Comparison of ENCODE assay signal across 9 mouse cellular contexts in genomic region chr16:23550346-23550980, GRCm38 (mm10). TPM values are rescaled to one million over a fixed set of nuclear protein-coding genes. Genes with fewer than 3 reads are reported as not detected.
DNase-seq lines count a peak whose midpoint lies in the region; ATAC-seq and TF ChIP-seq lines count a peak whose summit lies in the region.
"Had no signal": no experiment of that assay in that cellular context is flagged by ENCODE, and none has a peak within 500 bp of the region (broad histone marks: within the 10 kb centered on the region; RNA-seq: fewer than 3 reads in every experiment).

No protein-coding gene starts in this region.

- no peak overlapping the region for H3K27ac ChIP-seq in layer of hippocampus, adult 2 months
- H3K27ac ChIP-seq: heart, embryonic 13.5 days had no signal

- ATAC-seq in CD4-positive, CD25-positive, alpha-beta regulatory T cell, adult 4 months, result peak; percentile 68
- peak; percentile 79 for ATAC-seq in common myeloid progenitor, adult 5-6 weeks (replicated peaks; ENCODE audit: low read depth, poor library complexity, severe bottlenecking)
- ATAC-seq in granulocyte monocyte progenitor cell, adult 5-6 weeks (replicated peaks; ENCODE audit: poor library complexity, severe bottlenecking), result peak; percentile 65; the same call in 1 of the 2 replicates

- peak; percentile 46 for DNase-seq in T-cell, adult 2 months (ENCODE audit: low spot score)
- peak; percentile 67 to 73 for DNase-seq in layer of hippocampus, adult 2 months (ENCODE audit: low spot score in 2 of 2)
- peak; percentile 65 for DNase-seq in lung, postnatal 25 days (ENCODE audit: low spot score)
- peak; percentile 80 for DNase-seq in retina, embryonic 14.5 days (ENCODE audit: low spot score)
- DNase-seq in thymus, postnatal 4 days, result peak; percentile 66

- TF ChIP-seq CTCF in layer of hippocampus, adult 2 months (conservative IDR thresholded peaks at IDR 0.05), result peak; percentile 92

- H3K4me3 ChIP-seq in layer of hippocampus, adult 2 months, result no peak overlapping the region
- H3K4me3 ChIP-seq: heart, embryonic 13.5 days had no signal

RNA-seq across cellular contexts. Expression of gene Masp1, which starts 29.8 kb away (rescaled TPM):
- polyA plus RNA-seq in CD4-positive, CD25-positive, alpha-beta regulatory T cell, adult 4 months (2017; shearing (Covaris generic)), result not detected
- not detected in 2 replicates for total RNA-seq in common myeloid progenitor, adult 5-6 weeks (2017)
- total RNA-seq in granulocyte monocyte progenitor cell, adult 5-6 weeks (2014; fragmentation: Nextera tagmentation), result not detected in 2 replicates
- total RNA-seq in granulocyte monocyte progenitor cell, adult 5-6 weeks (2017), result not detected in 2 replicates
- 10 to 100 TPM; 12.4 to 12.6 TPM for total RNA-seq in layer of hippocampus, adult 2 months (2021)

RNA-seq across cellular contexts. Expression of gene Rtp4, which starts 30.4 kb away (rescaled TPM):
- 100 to 1,000 TPM; 169 to 171 TPM for polyA plus RNA-seq in CD4-positive, CD25-positive, alpha-beta regulatory T cell, adult 4 months (2017; shearing (Covaris generic))
- total RNA-seq in common myeloid progenitor, adult 5-6 weeks (2017), result 6.4 and 11.1 TPM in 2 replicates
- 1.7 and 2.0 TPM in 2 replicates for total RNA-seq in granulocyte monocyte progenitor cell, adult 5-6 weeks (2014; fragmentation: Nextera tagmentation)
- total RNA-seq in granulocyte monocyte progenitor cell, adult 5-6 weeks (2017), result 2.2 and 3.6 TPM in 2 replicates
- 1 to 10 TPM; 1.6 to 1.9 TPM for total RNA-seq in layer of hippocampus, adult 2 months (2021)

Comparison
In these comparisons a context has a peak if more than half of its experiments do, and no peak if none do; other contexts are left out.
1. RNA of gene Masp1, which starts 29.8 kb away (total RNA-seq): 12.4 to 12.6 TPM in layer of hippocampus, adult 2 months; not detected in common myeloid progenitor, adult 5-6 weeks and not detected in granulocyte monocyte progenitor cell, adult 5-6 weeks; every median in the first group is over 10 times any median in the second.
2. Peak in every context shown above with its lines, with median percentiles within 50 percentile points of each other: ATAC-seq and DNase-seq.